Mouse (Mus musculus) heart, postnatal 0 days (tissue): ENCODE measurements around the gene Bnip1.

Source experiments
- CTCF ChIP-seq: IDR thresholded peaks from 2 replicates; pipeline ENCODE4 v1.5.1; 2016; ENCODE audit warnings: antibody characterized with exemption, control low read depth, low read depth
- EP300 ChIP-seq: IDR thresholded peaks from 2 replicates; pipeline ENCODE4 v1.6.1; 2016; ENCODE audit warnings: antibody characterized with exemption, low read depth

GRCm38 (mm10) chr17:26797379-26798128, 16.7 kb downstream of the Bnip1 start:
- TF ChIP-seq EP300 = no peak
- TF ChIP-seq CTCF = no peak
